Mouse (Mus musculus): ENCODE results near the gene Nup188. TPM values are rescaled to one million over a fixed set of nuclear protein-coding genes. Genes with fewer than 3 reads are reported as not detected.

Gene Nup188
- polyA plus RNA-seq, 1 experiment from 2014 or later: 42.1 TPM

DNA sequence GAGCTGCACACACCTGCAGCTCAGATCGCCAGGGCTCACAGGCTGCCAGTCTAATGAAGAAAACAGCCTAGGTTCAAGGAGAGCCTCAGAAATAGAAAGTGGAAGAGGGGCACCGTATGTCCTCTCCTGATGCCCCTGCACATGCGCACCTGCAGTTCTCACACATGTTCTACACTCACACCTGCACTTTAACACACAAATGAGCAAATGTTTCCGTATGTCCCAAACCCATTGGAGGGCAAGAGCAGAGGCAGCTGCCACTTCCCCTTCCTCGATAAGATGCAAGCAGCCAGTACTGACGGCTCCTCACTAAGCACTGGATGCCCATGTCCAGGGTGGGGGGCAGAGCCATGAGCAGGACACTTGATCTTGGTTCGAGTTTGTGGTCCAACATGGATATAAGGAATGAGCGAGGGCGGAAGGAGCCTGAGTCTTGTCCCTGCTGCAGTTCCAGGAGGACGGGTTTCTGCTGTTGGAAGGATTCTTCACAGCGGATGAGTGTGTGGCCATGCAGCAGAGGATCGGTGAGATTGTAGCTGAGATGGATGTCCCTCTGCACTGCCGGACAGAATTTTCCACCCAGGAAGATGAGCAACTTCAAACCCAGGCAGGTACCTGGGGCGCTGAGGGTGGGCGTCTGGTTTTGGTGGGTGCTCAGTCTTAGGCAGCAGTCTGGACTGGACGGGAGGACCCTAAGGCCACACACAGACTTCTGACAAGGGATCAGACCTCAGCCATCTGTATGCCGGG, 16.8 kb upstream of the Nup188 start:
- no peak overlapping the region for H3K4me2 ChIP-seq
- 87% methylated on average over 17 of the region's 17 CpGs for WGBS

DNA sequence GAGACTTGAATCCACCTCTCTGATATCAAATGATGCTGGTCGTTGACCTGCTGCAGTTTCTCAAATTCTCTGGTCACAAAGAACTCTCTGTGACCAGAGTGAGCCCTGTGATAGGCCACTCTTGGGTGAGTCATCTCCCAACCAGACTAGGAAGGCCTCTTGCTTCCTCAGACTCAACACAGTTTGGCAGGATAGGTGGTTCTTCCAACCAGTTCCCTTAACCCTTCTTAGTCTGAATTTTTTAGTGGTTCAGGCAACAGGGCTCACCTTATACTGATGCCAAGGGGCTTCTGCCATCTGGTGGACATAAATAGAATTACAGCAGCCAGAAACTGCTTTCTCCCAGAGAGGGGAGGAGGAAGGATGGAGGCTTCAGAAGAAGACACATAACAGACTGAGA, 16.1 kb upstream of the Nup188 start:
- H3K4me2 ChIP-seq: no peak overlapping the region
- H3K4me3 ChIP-seq (replicated peaks): no peak overlapping the region
- peaks cover 39% of the 10 kb centered on the region for H3K4me1 ChIP-seq
- no peak overlapping the region for H3K9ac ChIP-seq
- H3K27ac ChIP-seq: peak overlapping the region; percentile 72
- no peaks in the 10 kb centered on the region for H3K9me3 ChIP-seq (replicated peaks)
- peak; percentile 66; the same call in 1 of the 2 replicates for ATAC-seq (replicated peaks; ENCODE audit: low FRiP score)
- WGBS: 27% methylated on average over 1 of the region's 1 CpGs
- no peaks in the 10 kb centered on the region for H3K36me3 ChIP-seq
- H3K27me3 ChIP-seq: no peaks in the 10 kb centered on the region

More for the DNA sequence above, 16.8 kb upstream of the Nup188 start:
- peak overlapping the region; percentile 72 for H3K27ac ChIP-seq
- ATAC-seq (replicated peaks; ENCODE audit: low FRiP score): no peak
- H3K36me3 ChIP-seq: peaks cover 3% of the 10 kb centered on the region
- peaks cover 46% of the 10 kb centered on the region for H3K4me1 ChIP-seq
- H3K9me3 ChIP-seq (replicated peaks): no peaks in the 10 kb centered on the region
- H3K9ac ChIP-seq: no peak overlapping the region
- H3K4me3 ChIP-seq (replicated peaks): no peak overlapping the region
- H3K27me3 ChIP-seq: no peaks in the 10 kb centered on the region

- H3K4me1 ChIP-seq: peaks cover 13% of the 10 kb centered on the region
- ATAC-seq (replicated peaks; ENCODE audit: low FRiP score): no peak
- H3K27ac ChIP-seq: no peak within 1 kb of the TSS
- no peaks in the 10 kb centered on the region for H3K27me3 ChIP-seq
- 0 out of 2 replicates have a peak, but pooled peaks cover 15% of the 10 kb centered on the region for H3K36me3 ChIP-seq
- WGBS: 91% methylated on average over 11 of the region's 11 CpGs
- no peak within 1 kb of the TSS for H3K4me3 ChIP-seq (replicated peaks)
- no peaks in the 10 kb centered on the region for H3K9me3 ChIP-seq (replicated peaks)
- H3K9ac ChIP-seq: no peak within 1 kb of the TSS
- H3K4me2 ChIP-seq: no peak within 1 kb of the TSS
Observed at GRCm38 (mm10) chr2:30280743-30281142, 5.5 kb upstream of the Nup188 start, which contains the start of gene Gm28038. Gene Gm28038, plus strand, starts transcription at chr2:30281043.

DNA sequence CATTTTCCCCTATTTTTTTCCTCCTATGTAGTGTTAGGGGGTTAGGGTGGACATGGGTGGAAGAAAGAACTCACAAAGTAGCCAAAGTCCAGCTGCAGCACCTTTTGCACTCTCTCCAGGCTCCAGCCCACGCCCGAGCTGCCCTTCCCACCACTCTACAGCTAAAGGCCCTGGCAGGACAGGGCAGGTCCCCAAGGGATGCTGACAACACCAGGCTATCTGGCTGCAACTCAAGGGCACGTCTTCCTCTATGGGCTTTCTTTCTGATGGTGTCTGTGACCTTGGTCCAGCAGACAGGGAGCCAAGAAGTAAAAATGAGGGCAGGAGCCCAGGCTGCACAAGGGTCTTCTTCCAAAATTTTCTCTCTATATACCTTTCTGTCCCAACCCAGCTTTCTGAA, 4.5 kb upstream of the Nup188 start:
- H3K4me3 ChIP-seq (replicated peaks): no peak overlapping the region
- H3K9ac ChIP-seq: no peak overlapping the region
- ATAC-seq (replicated peaks; ENCODE audit: low FRiP score): no peak
- H3K36me3 ChIP-seq: 0 out of 2 replicates have a peak, but pooled peaks cover 15% of the 10 kb centered on the region
- 77% methylated on average over 3 of the region's 3 CpGs for WGBS
- H3K4me2 ChIP-seq: no peak overlapping the region
- H3K27ac ChIP-seq: no peak overlapping the region
- H3K27me3 ChIP-seq: no peaks in the 10 kb centered on the region
- H3K4me1 ChIP-seq: peaks cover 13% of the 10 kb centered on the region
- H3K9me3 ChIP-seq (replicated peaks): no peaks in the 10 kb centered on the region

GRCm38 (mm10) chr2:30283193-30283592, 3.0 kb upstream of the Nup188 start:
- Histone ChIP-seq H3K27ac (no peak overlapping the region), H3K4me3 (replicated peaks) (no peak overlapping the region), H3K9me3 (replicated peaks) (no peaks in the 10 kb centered on the region), H3K27me3 (no peaks in the 10 kb centered on the region), H3K9ac (no peak overlapping the region), H3K36me3 (0 out of 2 replicates have a peak, but pooled peaks cover 12% of the 10 kb centered on the region), H3K4me2 (no peak overlapping the region), H3K4me1 (peaks cover 24% of the 10 kb centered on the region)
- WGBS: 93% methylated on average over 2 of the region's 2 CpGs
- ATAC-seq (replicated peaks; ENCODE audit: low FRiP score): no peak

DNA sequence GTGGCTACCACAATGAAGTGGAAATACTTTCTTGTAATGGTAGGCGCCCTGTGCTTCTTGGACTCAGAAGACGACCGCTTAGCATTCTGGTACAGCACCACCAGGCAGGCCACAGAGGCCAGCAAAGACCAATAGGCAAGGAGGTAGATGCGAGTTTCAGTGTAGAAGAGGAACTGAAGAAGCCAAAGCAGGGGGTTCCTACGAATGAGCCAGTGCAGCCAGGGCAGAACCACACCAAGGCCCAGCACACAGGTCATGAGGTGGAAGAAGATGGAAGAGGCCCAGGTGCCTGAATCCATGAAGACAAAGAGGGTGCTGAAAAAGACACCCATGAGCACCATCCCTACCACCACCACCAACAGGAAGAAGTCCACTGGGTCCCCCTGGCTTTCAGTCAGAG, 1.2 kb upstream of the Nup188 start:
- WGBS: 90% methylated on average over 5 of the region's 5 CpGs
- H3K27me3 ChIP-seq: no peaks in the 10 kb centered on the region
- no peak overlapping the region for H3K27ac ChIP-seq
- peak overlapping the region; percentile 95 for H3K9ac ChIP-seq
- H3K9me3 ChIP-seq (replicated peaks): no peaks in the 10 kb centered on the region
- H3K4me2 ChIP-seq: peak overlapping the region; percentile 94
- 0 out of 2 replicates have a peak, but pooled peaks cover 12% of the 10 kb centered on the region for H3K36me3 ChIP-seq
- ATAC-seq (replicated peaks; ENCODE audit: low FRiP score): no peak
- peaks cover 24% of the 10 kb centered on the region for H3K4me1 ChIP-seq
- H3K4me3 ChIP-seq (replicated peaks): peak overlapping the region; percentile 90

GRCm38 (mm10) chr2:30285416-30286181, 598 bp upstream of the Nup188 start:
- peak overlapping the region; percentile 94 for H3K4me2 ChIP-seq
- ATAC-seq (replicated peaks; ENCODE audit: low FRiP score): peak; percentile 66
- peaks cover 24% of the 10 kb centered on the region for H3K4me1 ChIP-seq
- 14% methylated on average over 38 of the region's 38 CpGs for WGBS
- H3K9me3 ChIP-seq (replicated peaks): no peaks in the 10 kb centered on the region
- peak overlapping the region; percentile 95 for H3K9ac ChIP-seq
- peak overlapping the region; percentile 90 for H3K4me3 ChIP-seq (replicated peaks)
- peaks cover 16% of the 10 kb centered on the region; the same call in 1 of the 2 replicates for H3K36me3 ChIP-seq
- peak overlapping the region; percentile 75 for H3K27ac ChIP-seq
- H3K27me3 ChIP-seq: no peaks in the 10 kb centered on the region

- Histone ChIP-seq H3K9me3 (replicated peaks) (no peaks in the 10 kb centered on the region), H3K36me3 (peaks cover 22% of the 10 kb centered on the region; the same call in 1 of the 2 replicates), H3K27ac (peak overlapping the region; percentile 75), H3K27me3 (no peaks in the 10 kb centered on the region), H3K4me2 (peak overlapping the region; percentile 94), H3K4me3 (replicated peaks) (peak overlapping the region; percentile 90), H3K9ac (peak overlapping the region; percentile 95), H3K4me1 (peaks cover 24% of the 10 kb centered on the region)
- no peak for ATAC-seq (replicated peaks; ENCODE audit: low FRiP score)
- under 1% methylated on average over 10 of the region's 10 CpGs for WGBS
Observed at GRCm38 (mm10) chr2:30287027-30287373, 803 bp downstream of the Nup188 start.

DNA sequence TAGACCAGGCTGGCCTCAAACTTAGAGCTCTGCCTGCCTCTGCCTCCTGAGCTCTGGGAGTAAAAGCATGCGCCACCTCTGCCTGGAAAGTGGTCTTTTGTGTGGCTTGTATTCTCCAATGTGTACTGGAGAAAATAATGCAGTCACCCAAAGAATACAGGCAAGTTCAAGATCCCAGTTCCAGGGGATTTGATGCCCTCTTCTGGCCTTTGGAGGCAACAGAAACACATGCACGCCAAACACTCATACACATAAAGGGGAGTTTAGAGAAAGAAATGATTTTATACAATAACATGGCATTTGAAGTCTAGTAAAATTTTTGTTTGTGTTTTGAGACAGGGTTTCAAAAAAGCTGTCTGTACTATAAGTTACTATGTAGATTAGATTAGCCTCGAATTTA, 13.3 kb downstream of the Nup188 start:
- Histone ChIP-seq H3K27me3 (no peaks in the 10 kb centered on the region), H3K4me2 (no peak overlapping the region), H3K27ac (no peak overlapping the region), H3K4me1 (no peaks in the 10 kb centered on the region), H3K9ac (no peak overlapping the region), H3K36me3 (peaks cover 75% of the 10 kb centered on the region), H3K4me3 (replicated peaks) (no peak overlapping the region), H3K9me3 (replicated peaks) (no peaks in the 10 kb centered on the region)
- 85% methylated on average over 3 of the region's 3 CpGs for WGBS
- no peak for ATAC-seq (replicated peaks; ENCODE audit: low FRiP score)

DNA sequence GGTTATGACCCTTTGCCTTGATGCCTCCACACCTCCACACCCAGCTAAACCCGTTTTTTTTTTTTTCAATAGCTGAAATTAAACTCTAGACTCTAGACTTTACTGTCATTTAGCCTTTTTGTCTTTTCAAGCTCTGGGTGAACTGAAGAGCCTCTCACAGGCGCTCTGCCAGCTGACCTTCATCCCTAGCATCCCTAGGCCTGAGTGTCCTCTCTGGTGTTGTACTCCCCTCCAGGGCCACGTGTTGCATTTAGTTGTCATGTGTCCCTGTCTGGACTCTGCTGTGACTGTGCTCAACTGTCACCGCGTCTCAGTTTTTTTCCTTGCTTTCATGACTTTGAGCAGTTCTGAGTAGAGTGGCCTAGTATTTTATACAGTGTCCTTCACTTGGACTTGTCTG, 13.8 kb downstream of the Nup188 start:
- no peaks in the 10 kb centered on the region for H3K9me3 ChIP-seq (replicated peaks)
- 91% methylated on average over 5 of the region's 5 CpGs for WGBS
- no peak overlapping the region for H3K4me3 ChIP-seq (replicated peaks)
- H3K27ac ChIP-seq: no peak overlapping the region
- H3K9ac ChIP-seq: no peak overlapping the region
- no peak for ATAC-seq (replicated peaks; ENCODE audit: low FRiP score)
- H3K27me3 ChIP-seq: no peaks in the 10 kb centered on the region
- H3K4me1 ChIP-seq: no peaks in the 10 kb centered on the region
- H3K36me3 ChIP-seq: peaks cover 80% of the 10 kb centered on the region
- no peak overlapping the region for H3K4me2 ChIP-seq

DNA sequence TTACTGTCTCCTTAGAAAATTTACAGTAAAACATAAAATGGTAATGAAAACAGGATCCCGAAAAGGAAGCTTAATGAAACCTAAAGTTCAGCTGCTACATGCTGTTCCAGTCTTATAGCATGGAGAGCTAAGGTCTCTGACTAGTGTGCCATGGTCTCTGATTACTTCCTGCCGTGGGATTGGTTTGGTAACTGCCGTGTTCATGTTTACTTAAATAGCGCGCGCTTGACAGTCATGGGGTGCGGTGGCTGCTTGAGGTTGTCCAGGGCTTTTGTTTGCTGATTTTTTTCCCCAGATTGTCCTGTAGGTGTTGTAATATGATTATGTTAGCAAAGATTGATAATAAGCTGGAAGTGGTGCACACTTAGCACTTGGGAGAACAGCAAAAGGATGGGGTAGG, 19.9 kb downstream of the Nup188 start:
- H3K4me3 ChIP-seq (replicated peaks): no peak overlapping the region
- WGBS: 96% methylated on average over 7 of the region's 7 CpGs
- no peaks in the 10 kb centered on the region for H3K27me3 ChIP-seq
- H3K27ac ChIP-seq: no peak overlapping the region
- H3K9me3 ChIP-seq (replicated peaks): no peaks in the 10 kb centered on the region
- H3K4me2 ChIP-seq: no peak overlapping the region
- H3K9ac ChIP-seq: no peak overlapping the region
- H3K4me1 ChIP-seq: no peaks in the 10 kb centered on the region
- peaks cover 99% of the 10 kb centered on the region for H3K36me3 ChIP-seq
- no peak for ATAC-seq (replicated peaks; ENCODE audit: low FRiP score)

GRCm38 (mm10) chr2:30309351-30309750, 23.2 kb downstream of the Nup188 start:
- H3K36me3 ChIP-seq: peaks cover 98% of the 10 kb centered on the region
- 82% methylated on average over 3 of the region's 3 CpGs for WGBS
- ATAC-seq (replicated peaks; ENCODE audit: low FRiP score): no peak

More at GRCm38 (mm10) chr2:30309351-30309750, 23.2 kb downstream of the Nup188 start:
- Histone ChIP-seq H3K4me1 (no peaks in the 10 kb centered on the region), H3K9me3 (replicated peaks) (no peaks in the 10 kb centered on the region), H3K27ac (no peak overlapping the region), H3K27me3 (no peaks in the 10 kb centered on the region), H3K4me3 (replicated peaks) (no peak overlapping the region), H3K9ac (no peak overlapping the region), H3K4me2 (no peak overlapping the region)

All from kidney, embryonic 15.5 days (tissue).